Mouse (Mus musculus) CH12.LX (cell line): ENCODE results near the gene Mlxipl. TPM values are rescaled to one million over a fixed set of nuclear protein-coding genes. Genes with fewer than 3 reads are reported as not detected.

Experiments
- DNase-seq: peaks from one replicate; pipeline ENCODE4 v3.0.0-alpha.2; 2013; ENCODE audit errors: extremely low read depth
- H3K27ac ChIP-seq: 2 replicates; pipeline ENCODE4 v1.5.1; 2012; ENCODE audit warnings: low read depth, mild to moderate bottlenecking, control low read depth, moderate library complexity; ENCODE audit not compliant: insufficient read depth
- H3K27me3 ChIP-seq: replicated peaks from 2 replicates; pipeline ENCODE3; 2012; ENCODE audit warnings: inconsistent platforms
- H3K36me3 ChIP-seq, 2 experiments: replicated peaks in 1 of 2; 2 replicates each; pipeline versions ENCODE3 to v1.6.1; 2012; ENCODE audit warnings: inconsistent platforms in 1 of 2, low read length in 1 of 2, mild to moderate bottlenecking in 1 of 2, mixed read lengths in 1 of 2, moderate library complexity in 1 of 2; ENCODE audit not compliant: control insufficient read depth in 1 of 2, insufficient read depth in 1 of 2
- H3K4me1 ChIP-seq, 2 experiments: 2 replicates each; pipeline ENCODE4 v1.6.1; 2012; ENCODE audit warnings: inconsistent platforms in 1 of 2, moderate library complexity in 1 of 2; ENCODE audit not compliant: insufficient read depth in 2 of 2, control insufficient read depth in 1 of 2
- H3K4me2 ChIP-seq: 2 replicates; pipeline ENCODE4 v1.6.1; 2012; ENCODE audit warnings: low read depth, mild to moderate bottlenecking, control low read depth; ENCODE audit not compliant: poor library complexity, insufficient read depth, severe bottlenecking
- H3K4me3 ChIP-seq, 3 experiments: fragments of 150-350 bp in 1 of 3; sonication (generic) in 1 of 3; replicated peaks in 1 of 3; 2 replicates each; pipeline versions ENCODE3 to v1.5.1; 2011 to 2012; ENCODE audit warnings: low read depth in 2 of 3, low read length in 2 of 3, mild to moderate bottlenecking in 2 of 3, moderate library complexity in 2 of 3, control low read depth in 1 of 3, improper control_type of control experiment in 1 of 3, inconsistent platforms in 1 of 3, mixed read lengths in 1 of 3; ENCODE audit not compliant: poor library complexity in 1 of 3
- H3K79me2 ChIP-seq: replicated peaks from 2 replicates; pipeline ENCODE4 v1.6.1; 2012; ENCODE audit warnings: mild to moderate bottlenecking, moderate library complexity; ENCODE audit not compliant: control insufficient read depth, poor library complexity, insufficient read depth, severe bottlenecking; ENCODE audit errors: extremely low read depth
- H3K9ac ChIP-seq: 2 replicates; pipeline ENCODE4 v1.6.1; 2012; ENCODE audit warnings: low read depth, mild to moderate bottlenecking, control low read depth, moderate library complexity; ENCODE audit not compliant: insufficient read depth
- H3K9me3 ChIP-seq: replicated peaks from 2 replicates; pipeline ENCODE3; 2012; ENCODE audit warnings: low read length, inconsistent platforms, mixed read lengths
- ELF1 ChIP-seq: IDR thresholded peaks from 2 replicates; pipeline ENCODE4 v1.6.1; 2014; ENCODE audit warnings: low read depth, mild to moderate bottlenecking, inconsistent platforms, low read length, improper control_type of control experiment
- JUN ChIP-seq: IDR thresholded peaks from 2 replicates; pipeline ENCODE4 v1.6.1; 2011; ENCODE audit warnings: low read depth, mild to moderate bottlenecking, low read length, improper control_type of control experiment, moderate library complexity; ENCODE audit not compliant: insufficient read depth
- JUND ChIP-seq: conservative IDR thresholded peaks from 2 replicates; pipeline ENCODE4 v1.6.1; 2011; ENCODE audit warnings: low read depth, low read length, improper control_type of control experiment
- KAT2A ChIP-seq: IDR thresholded peaks from 2 replicates; pipeline ENCODE4 v1.6.1; 2012; ENCODE audit warnings: low read length, improper control_type of control experiment, inconsistent platforms; ENCODE audit not compliant: insufficient replicate concordance
- MAFK ChIP-seq: IDR thresholded peaks from 2 replicates; pipeline ENCODE4 v1.6.1; 2011; ENCODE audit warnings: low read length, improper control_type of control experiment; ENCODE audit not compliant: insufficient replicate concordance
- MAZ ChIP-seq: IDR thresholded peaks from 2 replicates; pipeline ENCODE4 v1.6.1; 2012; ENCODE audit warnings: low read depth, mild to moderate bottlenecking, inconsistent platforms, low read length, improper control_type of control experiment, moderate library complexity
- MEF2A ChIP-seq: IDR thresholded peaks from 2 replicates; pipeline ENCODE4 v1.6.1; 2014; ENCODE audit warnings: low read depth, mild to moderate bottlenecking, inconsistent platforms, low read length, improper control_type of control experiment, borderline replicate concordance
- NELFE ChIP-seq: IDR thresholded peaks from 2 replicates; pipeline ENCODE4 v1.6.1; 2011; ENCODE audit warnings: low read depth, low read length, improper control_type of control experiment
- NRF1 ChIP-seq: IDR thresholded peaks from 2 replicates; pipeline ENCODE4 v1.6.1; 2014; ENCODE audit warnings: low read depth, mild to moderate bottlenecking, inconsistent platforms, low read length, improper control_type of control experiment, moderate library complexity
- POLR2A ChIP-seq: IDR thresholded peaks from 2 replicates; pipeline ENCODE4 v1.6.1; 2011; ENCODE audit warnings: low read depth, mild to moderate bottlenecking, improper control_type of control experiment, low read length
- SIN3A ChIP-seq: IDR thresholded peaks from 2 replicates; pipeline ENCODE4 v1.6.1; 2012; ENCODE audit warnings: low read length, improper control_type of control experiment, inconsistent platforms
- TBP ChIP-seq: conservative IDR thresholded peaks from 2 replicates; pipeline ENCODE4 v1.6.1; 2011; ENCODE audit warnings: low read depth, low read length, improper control_type of control experiment
- USF1 ChIP-seq: IDR thresholded peaks from 2 replicates; pipeline ENCODE4 v1.6.1; 2014; ENCODE audit warnings: low read depth, mild to moderate bottlenecking, inconsistent platforms, low read length, improper control_type of control experiment
- ZKSCAN1 ChIP-seq: IDR thresholded peaks from 2 replicates; pipeline ENCODE4 v1.6.1; 2012; ENCODE audit warnings: low read depth, inconsistent platforms, low read length, improper control_type of control experiment, borderline replicate concordance
- dilution Hi-C: fragments of 300-500 bp; cut with MboI; formaldehyde crosslinking; loops from 2 replicates; pipeline ENCODE4 v1.14.3; 2020; ENCODE audit warnings: low sequenced_read_pairs; ENCODE audit not compliant: extremely low pct_unique_long_range_greater_than_20kb, extremely low pct_ligation_motif_present
- in situ Hi-C: fragments of 300-500 bp; cut with MboI; formaldehyde crosslinking; loops from 3 replicates; pipeline ENCODE4 v1.14.3; 2019; ENCODE audit warnings: low sequenced_read_pairs, low pct_ligation_motif_present, low pct_unique_long_range_greater_than_20kb, mixed read lengths
- polyA plus RNA-seq: library from polyadenylated mRNA; unstranded; fragments of >175 nt; gene quantifications from 2 replicates; pipeline ENCODE4 v1.2.1, GENCODE M21; 2012; ENCODE audit warnings: low read depth; ENCODE audit not compliant: insufficient read length
- total RNA-seq, 2 experiments: library from RNA; depleted of rRNA; stranded (reverse); fragments of 300-350 nt in 1 of 2; fragments of >200 nt in 1 of 2; gene quantifications; 2 replicates each; pipeline ENCODE4 v1.2.3; 2012 to 2014

The Mlxipl gene
- total and polyA plus RNA-seq, 3 experiments = not detected

DNA sequence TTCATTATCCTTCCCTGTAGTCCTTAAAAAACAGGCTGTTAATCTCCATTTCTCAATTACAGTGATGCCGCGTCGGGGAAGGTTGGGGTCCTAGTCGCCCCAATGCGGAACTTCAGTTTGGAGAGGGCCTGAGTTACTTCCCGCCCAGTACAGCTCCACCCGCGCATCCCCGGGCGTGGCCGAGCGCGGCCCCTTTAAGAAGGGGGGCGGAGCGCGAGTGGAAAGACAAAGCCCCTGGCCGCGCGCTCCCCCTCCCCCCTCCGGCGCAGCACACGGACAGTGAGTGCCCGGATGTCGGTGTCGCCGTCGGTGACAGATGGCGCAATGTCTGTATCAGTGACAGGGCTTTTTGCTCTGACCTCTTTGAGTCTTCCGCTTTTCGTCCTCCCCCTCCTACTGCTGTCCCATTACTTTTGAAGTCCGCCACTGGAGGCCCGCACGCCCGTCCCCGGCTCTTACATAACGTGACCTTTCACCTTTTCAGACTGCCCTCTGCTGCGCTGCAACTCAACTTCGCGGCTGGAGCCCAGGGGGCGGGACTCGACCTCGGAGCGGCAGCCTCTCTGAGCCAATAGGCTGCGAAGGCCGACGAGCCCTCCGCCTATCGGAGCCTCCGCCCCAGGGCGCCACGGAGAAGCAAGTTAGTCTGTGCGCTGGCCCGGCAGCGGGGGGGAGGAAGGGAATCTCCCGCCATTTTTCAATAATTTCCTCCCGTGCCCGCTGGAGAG lies 97.1 kb downstream of the Mlxipl start, which contains the start of gene Baz1b (continued):
- TF ChIP-seq ZKSCAN1 = no peak
- TF ChIP-seq TBP = peak; percentile 83
- no peak for TF ChIP-seq JUND
- no peak for TF ChIP-seq MAFK
- TF ChIP-seq JUN = no peak
- TF ChIP-seq MAZ = peak; percentile 94
- no peak for TF ChIP-seq USF1
- TF ChIP-seq KAT2A = 0 out of 2 replicates have a peak, but pooled peaks have one; percentile 67
- TF ChIP-seq ELF1 = peak; percentile 81

GRCm38 (mm10) chr5:135187349-135188213 lies 97.9 kb downstream of the Mlxipl start:
- H3K9ac ChIP-seq = peak overlapping the region; percentile 82
- H3K27me3 ChIP-seq = no peaks in the 10 kb centered on the region
- dilution Hi-C loops = no loop called here
- H3K27ac ChIP-seq = peak overlapping the region; percentile 79
- in situ Hi-C loops = no loop called here
- H3K9me3 ChIP-seq = peaks cover 6% of the 10 kb centered on the region
- DNase-seq = no peak
- peak overlapping the region; percentile 91; the same call in 1 of the 2 replicates for H3K4me2 ChIP-seq
- TF ChIP-seq POLR2A = 0 out of 2 replicates have a peak, but pooled peaks have one; percentile 44
- no peak for TF ChIP-seq MEF2A
- peak; percentile 17; the same call in 1 of the 2 replicates for TF ChIP-seq SIN3A
- TF ChIP-seq NELFE = 0 out of 2 replicates have a peak, but pooled peaks have one; percentile 6
- TF ChIP-seq JUN = no peak
- TF ChIP-seq NRF1 = peak; percentile 73
- H3K79me2 ChIP-seq = peaks cover 54% of the 10 kb centered on the region
- H3K36me3 ChIP-seq = peaks cover 0 to 20% of the 10 kb centered on the region in 2 experiments
- peaks cover 0 to 49% of the 10 kb centered on the region in 2 experiments; a peak in 2 of 4 replicates for H3K4me1 ChIP-seq
- peak overlapping the region; percentile 92 to 97 (median 93) for H3K4me3 ChIP-seq

Other genes starting within 250 kb of the Mlxipl start
- gene Tmem270, start 183.2 kb upstream of the Mlxipl start, total RNA-seq (2012; rRNA removed) = not detected in 2 replicates
- not detected in 2 replicates for gene Tmem270, start 183.2 kb upstream of the Mlxipl start, total RNA-seq (2014; rRNA removed)
- not detected in 2 replicates for gene Tmem270, start 183.2 kb upstream of the Mlxipl start, polyA plus RNA-seq
- gene Cldn13, start 174.4 kb upstream of the Mlxipl start, total RNA-seq (2012; rRNA removed) = not detected in 2 replicates
- gene Cldn13, start 174.4 kb upstream of the Mlxipl start, total RNA-seq (2014; rRNA removed) = not detected in 2 replicates
- not detected in 2 replicates for gene Cldn13, start 174.4 kb upstream of the Mlxipl start, polyA plus RNA-seq
- gene Mettl27, start 157.5 kb upstream of the Mlxipl start, total RNA-seq (2012; rRNA removed) = 1.7 and 1.9 TPM in 2 replicates
- gene Mettl27, start 157.5 kb upstream of the Mlxipl start, total RNA-seq (2014; rRNA removed) = 0.93 and 1.3 TPM in 2 replicates
- gene Mettl27, start 157.5 kb upstream of the Mlxipl start, polyA plus RNA-seq = 0.30 and 0.73 TPM in 2 replicates
- gene Cldn4, start 143.0 kb upstream of the Mlxipl start, total RNA-seq (2012; rRNA removed) = 0.08 TPM in 1 of 2 replicates, not detected in the other
- 0.16 and 0.51 TPM in 2 replicates for gene Cldn4, start 143.0 kb upstream of the Mlxipl start, total RNA-seq (2014; rRNA removed)
- 0.17 and 0.31 TPM in 2 replicates for gene Cldn4, start 143.0 kb upstream of the Mlxipl start, polyA plus RNA-seq
- not detected in 2 replicates for gene Cldn3, start 103.7 kb upstream of the Mlxipl start, total RNA-seq (2012; rRNA removed)
- not detected in 2 replicates for gene Cldn3, start 103.7 kb upstream of the Mlxipl start, total RNA-seq (2014; rRNA removed)
- not detected in 2 replicates for gene Cldn3, start 103.7 kb upstream of the Mlxipl start, polyA plus RNA-seq
- 36.0 and 37.1 TPM in 2 replicates for gene Abhd11, start 80.7 kb upstream of the Mlxipl start, total RNA-seq (2012; rRNA removed)
- 31.2 and 36.6 TPM in 2 replicates for gene Abhd11, start 80.7 kb upstream of the Mlxipl start, total RNA-seq (2014; rRNA removed)
- 29.2 and 32.1 TPM in 2 replicates for gene Abhd11, start 80.7 kb upstream of the Mlxipl start, polyA plus RNA-seq
- gene Stx1a, start 66.4 kb upstream of the Mlxipl start, total RNA-seq (2012; rRNA removed) = 2.0 and 2.4 TPM in 2 replicates
- 0.81 and 1.1 TPM in 2 replicates for gene Stx1a, start 66.4 kb upstream of the Mlxipl start, total RNA-seq (2014; rRNA removed)
- gene Stx1a, start 66.4 kb upstream of the Mlxipl start, polyA plus RNA-seq = 3.0 and 3.3 TPM in 2 replicates
- 7.2 and 7.5 TPM in 2 replicates for gene Dnajc30, start 25.7 kb upstream of the Mlxipl start, total RNA-seq (2012; rRNA removed)
- 4.1 and 4.9 TPM in 2 replicates for gene Dnajc30, start 25.7 kb upstream of the Mlxipl start, total RNA-seq (2014; rRNA removed)
- gene Dnajc30, start 25.7 kb upstream of the Mlxipl start, polyA plus RNA-seq = 9.2 and 9.6 TPM in 2 replicates
- gene Bud23, start 24.9 kb upstream of the Mlxipl start, total RNA-seq (2012; rRNA removed) = 62.1 and 70.0 TPM in 2 replicates
- gene Bud23, start 24.9 kb upstream of the Mlxipl start, total RNA-seq (2014; rRNA removed) = 60.7 and 79.1 TPM in 2 replicates
- gene Bud23, start 24.9 kb upstream of the Mlxipl start, polyA plus RNA-seq = 118 and 141 TPM in 2 replicates
- gene Vps37d, start 11.6 kb upstream of the Mlxipl start, total RNA-seq (2012; rRNA removed) = 0.64 and 0.80 TPM in 2 replicates
- gene Vps37d, start 11.6 kb upstream of the Mlxipl start, total RNA-seq (2014; rRNA removed) = 0.20 and 0.56 TPM in 2 replicates
- gene Vps37d, start 11.6 kb upstream of the Mlxipl start, polyA plus RNA-seq = 0.40 TPM in 1 of 2 replicates, not detected in the other
- gene Tbl2, start 59.8 kb downstream of the Mlxipl start, total RNA-seq (2012; rRNA removed) = 26.3 and 31.9 TPM in 2 replicates
- 20.0 and 21.7 TPM in 2 replicates for gene Tbl2, start 59.8 kb downstream of the Mlxipl start, total RNA-seq (2014; rRNA removed)
- gene Tbl2, start 59.8 kb downstream of the Mlxipl start, polyA plus RNA-seq = 24.8 and 25.2 TPM in 2 replicates
- gene Bcl7b, start 78.4 kb downstream of the Mlxipl start, total RNA-seq (2012; rRNA removed) = 20.1 and 22.0 TPM in 2 replicates
- gene Bcl7b, start 78.4 kb downstream of the Mlxipl start, total RNA-seq (2014; rRNA removed) = 21.6 and 24.1 TPM in 2 replicates
- 40.8 and 43.6 TPM in 2 replicates for gene Bcl7b, start 78.4 kb downstream of the Mlxipl start, polyA plus RNA-seq
- gene Baz1b, start 97.4 kb downstream of the Mlxipl start, total RNA-seq (2012; rRNA removed) = 60.0 and 72.9 TPM in 2 replicates
- gene Baz1b, start 97.4 kb downstream of the Mlxipl start, total RNA-seq (2014; rRNA removed) = 53.3 and 56.4 TPM in 2 replicates
- gene Baz1b, start 97.4 kb downstream of the Mlxipl start, polyA plus RNA-seq = 84.9 and 85.4 TPM in 2 replicates
- not detected in 2 replicates for gene Fzd9, start 161.3 kb downstream of the Mlxipl start, total RNA-seq (2012; rRNA removed)
- not detected in 2 replicates for gene Fzd9, start 161.3 kb downstream of the Mlxipl start, total RNA-seq (2014; rRNA removed)
- not detected in 2 replicates for gene Fzd9, start 161.3 kb downstream of the Mlxipl start, polyA plus RNA-seq